Mouse (Mus musculus) ES-Bruce4 (cell line): ENCODE measurements around the gene Arhgap44.

Experiments
- CTCF ChIP-seq: IDR thresholded peaks from one replicate; pipeline ENCODE4 v1.8.1; 2011; ENCODE audit warnings: low read depth, low read length
- EP300 ChIP-seq: IDR thresholded peaks from 2 replicates; pipeline ENCODE4 v1.6.1; 2011; ENCODE audit warnings: low read depth, low read length; ENCODE audit not compliant: insufficient read depth
- POLR2A ChIP-seq: IDR thresholded peaks from one replicate; pipeline ENCODE4 v1.8.1; 2011; ENCODE audit warnings: low read length; ENCODE audit not compliant: insufficient read depth

DNA sequence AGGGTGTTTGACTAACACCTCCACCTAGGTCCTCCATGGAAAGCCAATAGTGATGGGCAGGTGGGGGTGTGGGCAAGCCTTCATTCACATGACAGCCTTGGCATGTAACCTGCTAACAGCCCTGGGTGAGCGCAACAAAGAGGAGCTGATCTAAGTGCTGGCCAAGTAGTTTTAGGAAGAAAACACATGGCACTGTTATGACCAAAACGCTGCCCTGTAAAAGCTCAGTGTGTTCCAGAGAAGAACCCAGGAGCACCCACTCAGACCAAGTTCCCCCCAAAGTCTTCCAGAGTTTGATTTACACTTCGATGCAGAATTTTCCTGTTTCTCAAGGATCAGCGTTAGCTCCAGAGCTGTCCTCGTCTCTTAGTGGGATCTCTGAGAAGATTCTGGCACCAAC, 65.9 kb downstream of the Arhgap44 start:
- no peak for TF ChIP-seq EP300
- TF ChIP-seq CTCF = no peak
- TF ChIP-seq POLR2A = no peak
